Mouse (Mus musculus) hindbrain, postnatal 0 days (tissue): ENCODE data around the gene Mgrn1. TPM values are rescaled to one million over a fixed set of nuclear protein-coding genes. Genes with fewer than 3 reads are reported as not detected.

Experiments used
- ATAC-seq: fragments of 200-750 bp; cut with Nextera tagmentation; 2 replicates; pipeline ENCODE4 v1.8.0; 2017; ENCODE audit warnings: mild to moderate bottlenecking, moderate TSS enrichment, moderate library complexity
- DNase-seq: peaks from one replicate; pipeline ENCODE4 v3.0.0-alpha.2; 2015; ENCODE audit warnings: low spot score
- H3K27ac ChIP-seq: fragments of 300-500 bp; sonication (generic); 2 replicates; pipeline ENCODE4 v1.5.1; 2014; ENCODE audit warnings: mild to moderate bottlenecking
- H3K27me3 ChIP-seq: fragments of 300-500 bp; sonication (generic); 2 replicates; pipeline ENCODE4 v1.6.1; 2014; ENCODE audit warnings: low read length, mixed read lengths; ENCODE audit not compliant: insufficient read depth
- H3K36me3 ChIP-seq: fragments of 300-500 bp; sonication (generic); 2 replicates; pipeline ENCODE4 v1.6.1; 2014; ENCODE audit warnings: low read length, mixed read lengths; ENCODE audit not compliant: insufficient read depth
- H3K4me1 ChIP-seq: fragments of 300-500 bp; sonication (generic); 2 replicates; pipeline ENCODE4 v1.6.1; 2014; ENCODE audit warnings: antibody characterized with exemption, low read length, mixed read lengths; ENCODE audit not compliant: insufficient read depth
- H3K4me2 ChIP-seq: fragments of 300-500 bp; sonication (generic); 2 replicates; pipeline ENCODE4 v1.6.1; 2014; ENCODE audit warnings: low read depth, mild to moderate bottlenecking, low read length, moderate library complexity, mixed read lengths
- H3K4me3 ChIP-seq: fragments of 300-500 bp; sonication (generic); 2 replicates; pipeline ENCODE4 v1.5.1; 2014; ENCODE audit warnings: low read length
- H3K9ac ChIP-seq: fragments of 300-500 bp; sonication (generic); replicated peaks from 2 replicates; pipeline ENCODE4 v1.6.1; 2014; ENCODE audit warnings: mild to moderate bottlenecking, low read length, moderate library complexity, mixed read lengths
- H3K9me3 ChIP-seq: fragments of 300-500 bp; sonication (generic); 2 replicates; pipeline ENCODE4 v1.6.1; 2016; ENCODE audit warnings: low read length, mixed read lengths
- CTCF ChIP-seq: IDR thresholded peaks from 2 replicates; pipeline ENCODE4 v1.5.1; 2016; ENCODE audit warnings: antibody characterized with exemption, control low read depth, low read depth
- WGBS: fragments of 180-500 bp; shearing (Covaris S2); extraction: QIAGEN DNeasy Blood & Tissue Kit; methylation state at CpG from one replicate; pipeline ENCODE4 v1.1.7; 2014; 5-methylcytosine and 5-hydroxymethylcytosine counted together
- polyA plus RNA-seq: library from polyadenylated mRNA; unstranded; fragments of >200 nt; fragmentation: Nextera tagmentation; extraction: Ambion mirVana; gene quantifications from 2 replicates; pipeline ENCODE4 v1.2.1, GENCODE M21; 2015
- total RNA-seq: library from RNA; depleted of rRNA; stranded (reverse); fragments of >200 nt; gene quantifications from 2 replicates; pipeline ENCODE4 v1.2.3, GENCODE M21; 2014

Mgrn1 gene
- total and polyA plus RNA-seq, 2 experiments from 2014 or later, result 126 to 235 TPM

GRCm38 (mm10) chr16:4946155-4946554, 60.1 kb downstream of the Mgrn1 start:
- DNase-seq (no peak), ATAC-seq (no peak)
- no peaks in the 10 kb centered on the region for H3K9me3 ChIP-seq
- H3K4me2 ChIP-seq, result no peak overlapping the region
- H3K27ac ChIP-seq, result no peak overlapping the region
- H3K27me3 ChIP-seq, result no peaks in the 10 kb centered on the region
- TF ChIP-seq CTCF, result no peak
- no peak overlapping the region for H3K4me3 ChIP-seq
- peaks cover 77% of the 10 kb centered on the region for H3K36me3 ChIP-seq
- H3K9ac ChIP-seq, result no peak overlapping the region
- no peaks in the 10 kb centered on the region for H3K4me1 ChIP-seq
- 88% methylated on average over 3 of the region's 3 CpGs for WGBS

- H3K9me3 ChIP-seq, result no peaks in the 10 kb centered on the region
- WGBS, result 74% methylated on average over 4 of the region's 4 CpGs
- peaks cover 77% of the 10 kb centered on the region for H3K36me3 ChIP-seq
- ATAC-seq (no peak), DNase-seq (no peak)
- no peak overlapping the region for H3K9ac ChIP-seq
- no peak overlapping the region for H3K4me3 ChIP-seq
- H3K27me3 ChIP-seq, result no peaks in the 10 kb centered on the region
- no peaks in the 10 kb centered on the region for H3K4me1 ChIP-seq
- H3K27ac ChIP-seq, result no peak overlapping the region
- H3K4me2 ChIP-seq, result no peak overlapping the region
- TF ChIP-seq CTCF, result no peak
Measured at GRCm38 (mm10) chr16:4947378-4947777, 61.3 kb downstream of the Mgrn1 start.

- TF ChIP-seq CTCF, result no peak
- no peak overlapping the region for H3K4me3 ChIP-seq
- no peaks in the 10 kb centered on the region for H3K4me1 ChIP-seq
- H3K27me3 ChIP-seq, result no peaks in the 10 kb centered on the region
- no peaks in the 10 kb centered on the region for H3K9me3 ChIP-seq
- DNase-seq, result no peak
- WGBS, result 85% methylated on average over 3 of the region's 3 CpGs
- no peak for ATAC-seq
- H3K9ac ChIP-seq, result no peak overlapping the region
- peaks cover 50% of the 10 kb centered on the region for H3K36me3 ChIP-seq
- H3K27ac ChIP-seq, result no peak overlapping the region
- no peak overlapping the region for H3K4me2 ChIP-seq
Measured at GRCm38 (mm10) chr16:4956609-4957008, 70.6 kb downstream of the Mgrn1 start.

- H3K36me3 ChIP-seq, result peaks cover 42% of the 10 kb centered on the region
- H3K4me3 ChIP-seq, result no peak overlapping the region
- DNase-seq, result no peak
- no peaks in the 10 kb centered on the region for H3K4me1 ChIP-seq
- no peak for ATAC-seq
- H3K27ac ChIP-seq, result no peak overlapping the region
- no peak overlapping the region for H3K9ac ChIP-seq
- H3K27me3 ChIP-seq, result no peaks in the 10 kb centered on the region
- 71% methylated on average over 3 of the region's 3 CpGs for WGBS
- no peak for TF ChIP-seq CTCF
- H3K4me2 ChIP-seq, result no peak overlapping the region
- no peaks in the 10 kb centered on the region for H3K9me3 ChIP-seq
Measured at GRCm38 (mm10) chr16:4957446-4957845, 71.4 kb downstream of the Mgrn1 start.

GRCm38 (mm10) chr16:4960260-4960659, 74.2 kb downstream of the Mgrn1 start:
- no peak for DNase-seq
- WGBS, result 81% methylated on average over 8 of the region's 8 CpGs

GRCm38 (mm10) chr16:4963346-4963745, 77.3 kb downstream of the Mgrn1 start:
- no peaks in the 10 kb centered on the region for H3K27me3 ChIP-seq
- no peaks in the 10 kb centered on the region for H3K36me3 ChIP-seq
- H3K9me3 ChIP-seq, result no peaks in the 10 kb centered on the region
- H3K4me2 ChIP-seq, result peak overlapping the region; percentile 63
- TF ChIP-seq CTCF, result no peak
- ATAC-seq (no peak), DNase-seq (no peak)
- WGBS, result 50% methylated on average over 9 of the region's 9 CpGs
- H3K4me3 ChIP-seq, result peak overlapping the region; percentile 73
- H3K4me1 ChIP-seq, result peaks cover 14% of the 10 kb centered on the region; the same call in 1 of the 2 replicates
- peak overlapping the region; percentile 74 for H3K9ac ChIP-seq
- peak overlapping the region; percentile 88; the same call in 1 of the 2 replicates for H3K27ac ChIP-seq

More at GRCm38 (mm10) chr16:4960260-4960659, 74.2 kb downstream of the Mgrn1 start:
- TF ChIP-seq CTCF, result no peak
- no peak overlapping the region for H3K27ac ChIP-seq
- no peaks in the 10 kb centered on the region for H3K9me3 ChIP-seq
- H3K9ac ChIP-seq, result 0 out of 2 replicates have a peak overlapping the region, but pooled peaks have one; percentile 9
- ATAC-seq, result no peak
- H3K4me2 ChIP-seq, result no peak overlapping the region
- peaks cover 8% of the 10 kb centered on the region; the same call in 1 of the 2 replicates for H3K4me1 ChIP-seq
- H3K27me3 ChIP-seq, result no peaks in the 10 kb centered on the region
- no peak overlapping the region for H3K4me3 ChIP-seq
- peaks cover 24% of the 10 kb centered on the region; the same call in 1 of the 2 replicates for H3K36me3 ChIP-seq
